8 mouse cellular contexts compared by ENCODE assay signal in genomic region chr9:114584183-114585016, GRCm38 (mm10). TPM values are rescaled to one million over a fixed set of nuclear protein-coding genes. Genes with fewer than 3 reads are reported as not detected.
DNase-seq lines count a peak whose midpoint lies in the region; ATAC-seq and TF ChIP-seq lines count a peak whose summit lies in the region.

No protein-coding gene starts in this region.

- no peak for TF ChIP-seq POLR2A in MEL (IDR thresholded peaks at IDR 0.05; ENCODE audit: control insufficient read depth in 1 of 2, insufficient read depth in 1 of 2, low read depth in 1 of 2, low read length in 2 of 2, poor library complexity in 1 of 2)

- peaks cover 0 to 14% of the 10 kb centered on the region in 2 experiments; a peak in 1 of 4 replicates for H3K4me1 ChIP-seq in MEL (ENCODE audit: control insufficient read depth in 1 of 2, insufficient read depth in 2 of 2, low read length in 2 of 2)
- H3K4me1 ChIP-seq in forebrain, postnatal 0 days (ENCODE audit: insufficient read depth) = no peaks in the 10 kb centered on the region

- no peak for TF ChIP-seq RAD21 in MEL (IDR thresholded peaks at IDR 0.05; ENCODE audit: low read depth, low read length)

- WGBS in forebrain, postnatal 0 days = 8% methylated on average over 31 of the region's 31 CpGs

- peak overlapping the region; percentile 56 to 82 for H3K4me3 ChIP-seq in MEL (ENCODE audit: control insufficient read depth in 1 of 2, insufficient read depth in 1 of 2, low read depth in 2 of 2, low read length in 2 of 2)
- peak overlapping the region; percentile 25 for H3K4me3 ChIP-seq in forebrain, postnatal 0 days (ENCODE audit: low read depth, low read length)

- H3K9ac ChIP-seq in MEL (ENCODE audit: control insufficient read depth, low read depth, low read length, poor library complexity, severe bottlenecking) = peak overlapping the region; percentile 27; the same call in 1 of the 2 replicates
- H3K9ac ChIP-seq in forebrain, postnatal 0 days = peak overlapping the region; percentile 41; the same call in 1 of the 2 replicates

- no peaks in the 10 kb centered on the region for H3K79me2 ChIP-seq in MEL (ENCODE audit: control insufficient read depth, insufficient read depth, low read length, poor library complexity)

- peaks cover 0 to 5% of the 10 kb centered on the region in 2 experiments; a peak in 2 of 4 replicates for H3K36me3 ChIP-seq in MEL (ENCODE audit: control insufficient read depth in 1 of 2, insufficient read depth in 2 of 2, low read length in 2 of 2)
- peaks cover 20% of the 10 kb centered on the region for H3K36me3 ChIP-seq in forebrain, postnatal 0 days (ENCODE audit: insufficient read depth)

- peak overlapping the region; percentile 59 for H3K27ac ChIP-seq in MEL (ENCODE audit: control insufficient read depth, low read depth, low read length)
- H3K27ac ChIP-seq in forebrain, postnatal 0 days (ENCODE audit: low read depth, low read length) = no peak overlapping the region

- H3K9me3 ChIP-seq in MEL (replicated peaks; ENCODE audit: insufficient read depth, low read length) = no peaks in the 10 kb centered on the region
- H3K9me3 ChIP-seq in forebrain, postnatal 0 days (ENCODE audit: low read length) = no peaks in the 10 kb centered on the region

- peak in 1 of 2 experiments; percentile 43; a peak in 3 of 4 replicates for TF ChIP-seq EP300 in MEL (IDR thresholded peaks at IDR 0.05; ENCODE audit: low read depth in 1 of 2, low read length in 2 of 2)

- DNase-seq in adrenal gland, adult 2 months = peak; percentile 10
- no peak for DNase-seq in adrenal gland, adult 8-10 months
- peak; percentile 77 for DNase-seq in MEL (ENCODE audit: low read depth, low spot score)
- no peak for DNase-seq in forebrain, postnatal 0 days
- DNase-seq in kidney, postnatal 36 days = peak; percentile 19 to 27
- no peak for DNase-seq in T-cell, adult 2 months (ENCODE audit: low spot score)

- peak overlapping the region; percentile 51 for H3K4me2 ChIP-seq in forebrain, postnatal 0 days (ENCODE audit: low read depth)

- no peaks in the 10 kb centered on the region for H3K27me3 ChIP-seq in MEL (ENCODE audit: control insufficient read depth in 1 of 2, insufficient read depth in 2 of 2, low read length in 2 of 2)
- H3K27me3 ChIP-seq in forebrain, postnatal 0 days (ENCODE audit: insufficient read depth, low read length) = no peaks in the 10 kb centered on the region

- TF ChIP-seq CTCF in MEL (IDR thresholded peaks at IDR 0.05 in 2 of 3, conservative IDR thresholded peaks at IDR 0.05 in 1 of 3; ENCODE audit: control insufficient read depth in 1 of 3, insufficient read depth in 1 of 3, low read depth in 2 of 3, low read length in 3 of 3, poor library complexity in 1 of 3, severe bottlenecking in 1 of 3) = no peak
- TF ChIP-seq CTCF in forebrain, postnatal 0 days (IDR thresholded peaks at IDR 0.05; ENCODE audit: low read depth) = no peak

- peak; percentile 53; the same call in 1 of the 2 replicates for ATAC-seq in forebrain, postnatal 0 days
- peak; percentile 40; the same call in 1 of the 2 replicates for ATAC-seq in megakaryocyte-erythroid progenitor cell, adult 5-6 weeks (replicated peaks; ENCODE audit: low FRiP score, low TSS enrichment, poor library complexity, severe bottlenecking)
- no peak for ATAC-seq in frontal cortex, adult (ENCODE audit: low TSS enrichment)

TF ChIP-seq in MEL, 35 proteins besides CTCF, POLR2A, EP300 and RAD21:
- peak; percentile 82; the same call in 1 of the 2 replicates for TF ChIP-seq MAZ (IDR thresholded peaks at IDR 0.05; ENCODE audit: low read depth, low read length)
- 0 out of 2 replicates have a peak, but pooled peaks have one; percentile 12 for TF ChIP-seq POLR2AphosphoS2 (IDR thresholded peaks at IDR 0.05; ENCODE audit: low read length)
- TF ChIP-seq TCF12 (IDR thresholded peaks at IDR 0.05; ENCODE audit: low read depth, low read length) = peak; percentile 30; the same call in 1 of the 2 replicates
- 0 out of 2 replicates have a peak, but pooled peaks have one; percentile 27 for TF ChIP-seq MXI1 (IDR thresholded peaks at IDR 0.05; ENCODE audit: low read depth, low read length)
- peak; percentile 75 for TF ChIP-seq RCOR1 (IDR thresholded peaks at IDR 0.05; ENCODE audit: low read depth, low read length)
- TF ChIP-seq CHD2 (IDR thresholded peaks at IDR 0.05; ENCODE audit: low read length) = no peak
- TF ChIP-seq GATA1 (IDR thresholded peaks at IDR 0.05; ENCODE audit: low read depth, low read length) = no peak; the same call in 1 of the 2 replicates
- no peak for TF ChIP-seq ZC3H11A (IDR thresholded peaks at IDR 0.05; ENCODE audit: low read depth, low read length)
- 0 out of 2 replicates have a peak, but pooled peaks have one; percentile 5 for TF ChIP-seq BHLHE40 (IDR thresholded peaks at IDR 0.05; ENCODE audit: borderline replicate concordance, low read depth, low read length)
TF ChIP-seq in MEL: peak in this region for 6.

RNA-seq across cellular contexts. Expression of gene Trim71, which starts 20.2 kb away (rescaled TPM):
- not detected for total RNA-seq in adrenal gland, adult 2 months (2021)
- polyA plus RNA-seq in adrenal gland, adult 2 months (2012; rRNA removed) = 0.01 TPM in 1 of 2 replicates, not detected in the other
- under 1 TPM in 1 of 4 experiments, not detected in 3; 0.03 TPM for total RNA-seq in adrenal gland, adult 8-10 months (2022)
- not detected in 2 replicates for total RNA-seq in MEL (2012; rRNA removed)
- polyA plus RNA-seq in MEL (2012; ENCODE audit: insufficient read depth in 1 of 2, insufficient read length in 2 of 2, low read depth in 1 of 2, low replicate concordance in 2 of 2, missing spikeins in 1 of 2) = not detected
- total RNA-seq in forebrain, postnatal 0 days (2014; rRNA removed) = 0.08 and 0.19 TPM in 2 replicates
- polyA plus RNA-seq in forebrain, postnatal 0 days (2015; fragmentation: Nextera tagmentation; extraction: Ambion mirVana) = 0.10 and 0.13 TPM in 2 replicates
- not detected in 2 replicates for total RNA-seq in megakaryocyte-erythroid progenitor cell, adult 5-6 weeks (2014; fragmentation: Nextera tagmentation)
- total RNA-seq in megakaryocyte-erythroid progenitor cell, adult 5-6 weeks (2017) = not detected in 2 replicates

RNA-seq across cellular contexts. Expression of gene Cnot10, which starts 55.6 kb away (rescaled TPM):
- 10 to 100 TPM; 31.9 to 36.2 TPM for total RNA-seq in adrenal gland, adult 2 months (2021)
- polyA plus RNA-seq in adrenal gland, adult 2 months (2012; rRNA removed) = 13.8 and 16.8 TPM in 2 replicates
- total RNA-seq in adrenal gland, adult 8-10 months (2022) = 10 to 100 TPM; 42.5 to 51.1 (median 44.4) TPM
- total RNA-seq in MEL (2012; rRNA removed) = 42.4 and 43.3 TPM in 2 replicates
- 100 to 1,000 TPM in 1 of 2 experiments, 10 to 100 TPM in 1; 46.9 to 143 TPM for polyA plus RNA-seq in MEL (2012; ENCODE audit: insufficient read depth in 1 of 2, insufficient read length in 2 of 2, low read depth in 1 of 2, low replicate concordance in 2 of 2, missing spikeins in 1 of 2)
- total RNA-seq in forebrain, postnatal 0 days (2014; rRNA removed) = 45.2 and 50.6 TPM in 2 replicates
- 44.4 and 47.1 TPM in 2 replicates for polyA plus RNA-seq in forebrain, postnatal 0 days (2015; fragmentation: Nextera tagmentation; extraction: Ambion mirVana)
- total RNA-seq in megakaryocyte-erythroid progenitor cell, adult 5-6 weeks (2014; fragmentation: Nextera tagmentation) = 44.6 and 44.7 TPM in 2 replicates
- 65.3 and 68.0 TPM in 2 replicates for total RNA-seq in megakaryocyte-erythroid progenitor cell, adult 5-6 weeks (2017)

Comparison
In these comparisons a context has a peak if more than half of its experiments do, and no peak if none do; other contexts are left out.
1. DNase-seq: peak in adrenal gland, adult 2 months (single experiment), MEL (single experiment) and kidney, postnatal 36 days (2 of 2); none in adrenal gland, adult 8-10 months (single experiment), forebrain, postnatal 0 days (single experiment) and T-cell, adult 2 months (single experiment).